Mouse (Mus musculus): ENCODE data around the gene Pacsin2. TPM values are rescaled to one million over a fixed set of nuclear protein-coding genes. Genes with fewer than 3 reads are reported as not detected.

Pacsin2 gene
- total RNA-seq, 2 experiments from 2014 or later: 50.2 to 55.7 TPM

GRCm38 (mm10) chr15:83452219-83452760 is 12.1 kb downstream of the Pacsin2 start:
- no peak for DNase-seq (ENCODE audit: low spot score in 2 of 2)

GRCm38 (mm10) chr15:83451621-83452210 is 12.7 kb downstream of the Pacsin2 start:
- peak; percentile 34 to 68 for DNase-seq (ENCODE audit: low spot score in 2 of 2)

GRCm38 (mm10) chr15:83450007-83450406 is 14.4 kb downstream of the Pacsin2 start:
- DNase-seq (ENCODE audit: low spot score in 2 of 2): no peak

- DNase-seq (ENCODE audit: low spot score in 2 of 2): no peak
Measured at GRCm38 (mm10) chr15:83448646-83449045, 15.8 kb downstream of the Pacsin2 start.

- DNase-seq (ENCODE audit: low spot score in 2 of 2): peak; percentile 47 to 71
Measured at GRCm38 (mm10) chr15:83447791-83448544, 16.4 kb downstream of the Pacsin2 start.

- DNase-seq (ENCODE audit: low spot score in 2 of 2): no peak
Measured at GRCm38 (mm10) chr15:83445908-83446307, 18.5 kb downstream of the Pacsin2 start.

GRCm38 (mm10) chr15:83445383-83445782 is 19.0 kb downstream of the Pacsin2 start:
- DNase-seq (ENCODE audit: low spot score in 2 of 2): no peak

- no peak for DNase-seq (ENCODE audit: low spot score in 2 of 2)
Measured at GRCm38 (mm10) chr15:83444425-83444824, 20.0 kb downstream of the Pacsin2 start.

- DNase-seq (ENCODE audit: low spot score in 2 of 2): no peak
Measured at GRCm38 (mm10) chr15:83442495-83443037, 21.8 kb downstream of the Pacsin2 start.

- no peak for DNase-seq (ENCODE audit: low spot score in 2 of 2)
Measured at GRCm38 (mm10) chr15:83440726-83441125, 23.7 kb downstream of the Pacsin2 start.

- DNase-seq (ENCODE audit: low spot score in 2 of 2): no peak
Measured at GRCm38 (mm10) chr15:83436541-83436940, 27.9 kb downstream of the Pacsin2 start.

GRCm38 (mm10) chr15:83435324-83436090 is 28.9 kb downstream of the Pacsin2 start:
- peak in 1 of 2 experiments; percentile 45 for DNase-seq (ENCODE audit: low spot score in 2 of 2)

- DNase-seq (ENCODE audit: low spot score in 2 of 2): no peak
Measured at GRCm38 (mm10) chr15:83434692-83435091, 29.7 kb downstream of the Pacsin2 start.

GRCm38 (mm10) chr15:83433344-83433743 is 31.1 kb downstream of the Pacsin2 start:
- no peak for DNase-seq (ENCODE audit: low spot score in 2 of 2)

- no peak for DNase-seq (ENCODE audit: low spot score in 2 of 2)
Measured at GRCm38 (mm10) chr15:83432231-83433031, 32.0 kb downstream of the Pacsin2 start.

- no peak for DNase-seq (ENCODE audit: low spot score in 2 of 2)
Measured at GRCm38 (mm10) chr15:83430986-83431763, 33.2 kb downstream of the Pacsin2 start.

GRCm38 (mm10) chr15:83430419-83430818 is 34.0 kb downstream of the Pacsin2 start:
- no peak for DNase-seq (ENCODE audit: low spot score in 2 of 2)

GRCm38 (mm10) chr15:83428586-83428985 is 35.8 kb downstream of the Pacsin2 start:
- no peak for DNase-seq (ENCODE audit: low spot score in 2 of 2)

GRCm38 (mm10) chr15:83427294-83428163 is 36.9 kb downstream of the Pacsin2 start:
- no peak for DNase-seq (ENCODE audit: low spot score in 2 of 2)

All from layer of hippocampus, postnatal 14 days (tissue).